Mouse (Mus musculus) megakaryocyte, embryonic 14.5 days (primary cell): ENCODE measurements around the gene Nfib.

Experiments used
- FLI1 ChIP-seq: IDR thresholded peaks from 2 replicates; pipeline ENCODE4 v1.6.1; 2012; ENCODE audit warnings: low read length, inconsistent platforms, mixed read lengths
- GATA1 ChIP-seq: IDR thresholded peaks from 3 replicates; pipeline ENCODE4 v1.6.1; 2012; ENCODE audit warnings: mixed read lengths, low read length, inconsistent platforms, borderline replicate concordance

GRCm38 (mm10) chr4:82321008-82321407, 384.5 kb downstream of the Nfib start:
- TF ChIP-seq GATA1, result no peak
- no peak for TF ChIP-seq FLI1
